Mouse (Mus musculus) ZHBTc4 (cell line): ENCODE measurements at regions not wholly inside any gene's neighbourhood (a gene's known extent, or its start where the extent isn't known, plus 50 kb on each side); places are given as distances from the start of the nearest gene placed in this dataset.
A peak's percentile ranks its signal among the peaks of the same experiment; 100 is the strongest.

Experiments used
- DNase-seq: peaks from one replicate; pipeline ENCODE4 v3.0.0-alpha.2; 2011; ENCODE audit warnings: low read depth, low spot score

DNA sequence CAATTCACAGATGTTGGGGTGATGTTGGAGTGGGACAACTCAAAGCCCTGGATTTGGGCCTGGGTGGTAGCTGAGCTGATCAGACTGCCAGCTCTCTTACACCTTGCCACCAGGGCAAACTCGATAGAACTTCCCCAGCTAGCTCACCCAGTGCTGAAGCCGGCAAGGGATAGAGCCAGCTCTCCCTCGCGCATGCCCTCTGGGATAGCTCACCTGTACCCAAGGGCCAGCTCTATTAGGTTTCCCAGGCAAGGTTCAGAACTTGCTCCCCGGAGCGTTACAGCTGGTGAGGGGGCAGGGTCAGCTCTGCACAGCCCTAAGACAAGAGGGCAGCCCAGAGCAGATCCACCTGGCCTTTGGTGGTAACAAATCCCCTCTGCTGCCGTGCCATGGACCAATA lies 54.1 kb upstream of the 1700012A03Rik start:
- no peak for DNase-seq

DNA sequence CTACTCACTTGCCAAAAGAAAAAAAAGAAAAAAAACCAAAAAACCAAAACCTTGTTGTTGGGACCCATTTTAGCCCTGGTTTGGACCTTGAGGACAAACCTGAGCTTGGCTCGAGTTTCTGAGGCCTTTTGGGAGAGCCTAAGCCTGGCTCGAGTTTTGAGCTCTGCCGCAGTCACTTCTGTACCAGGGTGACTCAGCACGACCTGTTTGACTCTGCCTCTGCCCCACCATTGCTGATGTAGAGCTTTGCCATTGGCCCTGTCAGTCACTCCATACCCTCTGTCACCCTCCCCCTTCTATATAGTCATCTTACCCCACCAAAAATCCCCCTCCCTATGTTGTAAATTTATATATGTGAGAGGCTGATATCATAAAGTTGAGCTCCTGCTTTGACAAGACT lies 54.8 kb upstream of the 1700012A03Rik start:
- peak; percentile 5 for DNase-seq

DNA sequence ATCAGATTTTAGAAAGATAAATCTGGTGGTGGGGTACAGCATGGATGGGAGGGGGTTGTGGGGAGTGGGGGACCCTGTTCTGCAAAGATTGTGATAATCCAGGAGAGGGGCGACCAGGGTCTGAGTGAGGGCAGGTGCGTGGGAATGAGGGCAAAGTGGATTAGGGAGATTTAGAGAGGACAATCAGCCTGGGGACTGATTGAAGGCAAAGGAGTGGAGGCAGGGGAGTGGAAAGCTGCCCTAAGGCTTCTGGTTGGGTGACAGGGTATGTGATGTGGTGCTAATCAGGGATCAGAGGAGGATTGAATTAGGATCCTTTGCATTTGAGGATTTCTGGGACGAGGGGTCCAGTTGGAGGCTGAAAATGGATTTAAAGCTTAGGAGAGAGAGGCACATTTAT lies 64.3 kb upstream of the 1700012A03Rik start:
- DNase-seq, result no peak

DNA sequence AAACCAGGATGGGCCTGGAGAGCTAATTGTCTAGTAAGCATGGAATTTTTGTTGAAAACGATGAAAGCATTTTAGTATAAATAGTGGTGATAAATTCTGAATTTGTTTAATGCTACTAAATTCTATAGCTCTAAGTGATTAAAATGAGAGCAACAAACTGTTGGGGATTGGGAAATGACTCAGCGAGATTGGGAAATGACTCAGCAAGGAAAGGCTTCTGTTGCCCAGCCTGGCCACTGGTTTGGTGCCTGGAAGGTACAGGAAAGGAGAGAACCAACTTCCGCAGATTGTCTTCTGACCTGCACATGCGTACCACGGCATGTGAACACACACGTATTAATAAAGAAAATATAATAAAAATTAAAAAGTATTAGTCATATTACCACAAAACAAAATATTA lies 73.3 kb upstream of the 1700012A03Rik start:
- DNase-seq, result no peak

DNA sequence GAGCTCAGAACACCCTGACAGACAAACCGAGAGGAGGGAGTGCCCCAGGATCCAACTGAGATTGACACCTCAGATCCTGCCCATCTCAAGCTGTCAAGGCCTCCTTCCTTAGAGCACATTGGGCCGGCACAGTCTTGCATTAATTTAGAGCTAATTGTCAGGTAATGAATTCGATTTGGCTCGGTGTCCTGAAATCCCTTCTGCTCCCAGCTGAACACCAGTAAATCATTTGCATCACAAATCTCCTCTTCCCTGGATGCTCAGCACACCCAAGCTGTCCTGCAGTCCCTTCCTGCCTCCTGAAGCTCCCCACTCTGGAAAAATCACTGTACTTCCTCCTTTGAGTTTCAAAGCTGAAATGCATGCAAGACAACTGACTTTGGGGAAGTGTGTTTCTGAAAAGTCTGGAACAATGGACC lies 102.0 kb upstream of the 1700012A03Rik start:
- peak; percentile 93 for DNase-seq

DNA sequence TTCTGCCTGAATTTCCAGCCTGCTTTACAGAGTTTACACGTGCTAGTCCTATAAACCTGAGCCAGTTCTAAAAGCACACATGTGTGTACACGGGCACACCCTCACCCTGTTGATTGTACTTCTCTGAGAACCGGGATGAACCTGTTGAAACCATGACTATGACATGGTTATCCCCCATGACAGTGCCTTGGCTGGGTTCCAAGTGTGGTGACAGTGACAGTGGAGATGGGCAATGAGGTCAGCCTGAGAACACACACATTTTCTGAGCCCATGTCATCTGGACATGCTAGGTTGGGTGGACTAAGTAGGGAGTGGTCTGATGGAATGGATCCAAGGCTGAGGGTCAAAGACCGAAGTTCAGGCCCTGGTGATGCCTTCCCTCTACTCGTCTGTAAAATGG lies 103.5 kb upstream of the 1700012A03Rik start:
- DNase-seq, result no peak

DNA sequence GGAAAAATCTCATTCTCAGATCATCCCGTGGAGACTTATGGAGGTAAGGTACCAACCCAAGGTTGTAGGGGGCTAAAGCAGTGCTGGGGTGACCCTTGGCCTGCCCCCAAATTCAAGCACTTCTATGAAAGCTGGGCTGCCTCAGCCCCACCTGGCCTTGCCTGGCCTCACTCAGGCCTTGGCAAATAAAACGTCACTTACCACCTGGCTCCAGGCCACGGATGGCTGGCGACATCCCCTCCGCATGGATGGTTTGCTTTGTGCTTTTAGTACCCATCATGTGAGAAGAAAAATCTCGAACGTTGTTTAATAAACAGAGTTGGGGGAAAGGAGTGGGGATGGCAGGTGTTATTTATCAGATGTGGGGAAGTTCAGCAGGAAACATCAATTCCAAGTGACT lies 104.7 kb upstream of the 1700012A03Rik start:
- DNase-seq, result no peak

DNA sequence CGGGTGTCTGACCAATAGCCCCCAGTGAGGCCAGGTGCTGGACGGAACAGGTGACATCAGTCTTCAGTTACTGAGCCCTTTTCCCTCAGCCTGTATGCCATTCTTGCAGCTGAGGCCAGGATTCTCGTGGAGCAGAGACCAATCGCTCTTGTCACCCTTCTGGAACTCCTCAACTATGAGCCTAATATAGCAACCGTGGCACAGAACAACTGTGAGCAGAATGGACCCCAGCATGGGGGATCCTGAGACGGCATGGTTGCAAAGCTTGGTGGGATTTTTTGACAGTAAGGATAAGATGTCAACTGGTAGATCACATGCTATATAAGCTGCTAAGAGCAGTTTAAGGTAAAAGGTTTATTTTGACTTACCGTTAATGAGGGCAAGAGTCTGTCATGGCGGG lies 105.5 kb upstream of the 1700012A03Rik start:
- no peak for DNase-seq

DNA sequence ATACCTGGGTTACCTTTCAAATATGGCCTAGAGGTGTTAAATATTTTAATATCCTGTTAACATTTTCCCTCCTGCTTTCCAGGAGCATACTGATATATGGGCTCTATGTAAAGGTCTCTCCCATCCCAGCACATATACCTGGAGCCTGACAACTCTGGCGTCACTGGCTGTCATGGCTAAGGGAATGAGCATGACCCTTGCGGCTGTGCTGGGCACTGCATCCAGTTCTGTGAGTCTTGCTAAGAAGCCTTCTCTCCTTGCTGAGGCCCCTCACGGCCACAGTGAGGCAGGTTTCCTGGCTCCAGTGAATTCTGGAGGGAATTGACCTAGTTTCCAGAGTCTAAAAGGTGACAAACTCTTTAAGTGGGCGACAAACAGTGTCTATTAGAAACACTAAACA lies 107.3 kb upstream of the 1700012A03Rik start:
- DNase-seq, result peak; percentile 70

DNA sequence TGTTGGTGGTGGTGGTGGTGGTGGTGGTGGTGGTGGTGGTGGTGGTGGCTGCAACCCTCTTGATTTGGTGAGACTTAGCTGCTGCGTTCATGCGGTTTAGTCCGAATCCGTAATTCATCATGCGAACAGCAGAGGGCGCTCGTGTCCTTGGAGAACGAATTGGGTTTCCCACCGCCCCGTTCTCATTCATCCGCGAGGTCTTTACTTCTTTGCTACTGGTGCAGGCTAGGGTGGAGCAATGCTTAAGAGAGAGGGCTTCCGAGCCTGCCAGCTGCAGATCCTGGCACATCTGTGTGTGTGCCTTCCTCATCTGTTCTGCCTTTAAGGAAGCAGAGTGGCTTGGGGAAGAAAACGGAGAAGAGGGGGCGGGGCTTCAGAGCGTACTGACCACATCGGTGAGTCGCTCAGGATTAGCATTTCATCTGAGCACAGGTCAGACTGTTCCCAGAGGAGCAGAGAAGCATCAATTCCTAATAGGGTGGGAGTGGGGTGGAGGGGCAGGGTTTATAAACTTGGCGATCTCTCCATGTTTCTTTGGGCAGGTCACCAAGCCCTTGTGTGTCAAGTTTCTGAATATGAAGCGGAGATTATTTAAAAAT lies 111.7 kb upstream of the 1700012A03Rik start:
- DNase-seq, result peak; percentile 93

DNA sequence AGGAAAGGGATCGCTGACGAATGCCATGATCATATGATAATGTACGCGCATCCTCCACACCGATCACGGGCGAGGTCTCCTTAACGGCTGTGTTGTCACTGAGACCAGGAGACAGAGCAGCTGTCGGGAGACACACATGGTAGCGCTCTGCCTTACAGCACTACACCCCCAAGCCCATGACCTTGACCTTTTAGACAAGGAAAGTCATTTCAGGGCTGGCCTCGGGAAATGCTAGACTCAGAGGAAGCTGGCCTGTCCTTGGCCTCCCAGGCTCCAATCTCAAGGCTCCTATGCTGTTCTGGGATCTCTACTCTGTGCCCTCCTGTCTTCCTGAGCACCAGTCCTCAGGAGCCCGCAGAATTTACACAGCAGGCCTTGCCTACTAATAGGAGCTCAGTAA lies 112.9 kb upstream of the 1700012A03Rik start:
- DNase-seq, result peak; percentile 65

DNA sequence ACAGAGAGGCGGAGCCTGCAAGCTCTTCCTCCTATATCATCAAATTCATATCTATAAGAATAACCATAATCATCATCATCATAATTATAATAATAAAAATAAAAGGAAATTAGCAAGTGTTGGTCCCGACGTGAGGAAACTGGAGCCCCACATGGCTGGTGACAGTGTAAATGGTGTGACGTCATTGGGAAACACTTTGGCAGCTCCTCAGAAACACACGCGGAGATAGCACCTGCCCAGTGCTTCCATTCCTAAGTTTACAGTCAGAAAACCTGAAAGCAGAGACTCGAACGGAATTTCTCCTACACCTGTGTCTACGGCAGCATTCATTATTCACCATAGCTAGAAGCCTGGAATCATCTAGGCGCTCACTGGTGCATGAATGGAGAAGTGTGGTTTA lies 115.2 kb upstream of the 1700012A03Rik start:
- DNase-seq, result no peak

DNA sequence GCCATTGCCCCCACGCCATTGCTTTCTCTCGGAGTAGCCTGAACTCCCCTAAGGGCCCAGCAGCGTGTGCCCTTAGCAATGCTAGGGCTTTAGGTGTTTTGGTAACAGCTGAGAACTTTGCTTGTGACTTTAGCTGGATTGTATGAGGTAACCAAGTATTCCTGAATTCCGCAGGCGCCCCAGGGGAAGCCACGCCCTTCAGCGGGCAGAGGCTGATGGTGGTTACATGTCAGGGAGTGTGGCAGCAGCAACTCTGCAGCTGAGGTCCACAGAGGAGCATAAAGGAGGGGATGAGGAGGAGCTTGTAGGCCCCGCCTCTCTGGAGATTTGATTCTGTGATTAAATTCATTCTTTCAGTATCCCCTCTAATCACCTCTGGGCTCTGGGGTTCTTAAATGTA lies 116.1 kb upstream of the 1700012A03Rik start:
- peak; percentile 63 for DNase-seq

DNA sequence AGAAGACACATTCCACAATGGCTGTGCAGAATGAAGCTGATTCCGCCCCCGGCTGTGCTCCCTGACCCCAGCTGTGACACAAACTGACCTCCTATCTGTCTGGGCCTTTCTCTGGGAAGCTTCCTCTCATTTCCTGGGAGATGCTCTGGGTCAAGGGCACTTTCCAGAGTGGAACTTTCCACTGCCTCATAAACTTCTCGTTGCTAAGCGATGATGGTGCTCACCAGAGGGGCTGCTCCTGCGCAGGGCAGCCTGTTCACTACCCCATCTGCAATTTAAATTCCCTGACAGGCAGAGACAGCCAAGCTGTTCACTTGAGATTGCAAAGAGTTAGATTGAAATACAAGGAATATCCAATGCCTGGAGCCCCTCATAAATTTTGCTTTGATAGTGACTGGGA lies 116.7 kb upstream of the 1700012A03Rik start:
- peak; percentile 67 for DNase-seq

DNA sequence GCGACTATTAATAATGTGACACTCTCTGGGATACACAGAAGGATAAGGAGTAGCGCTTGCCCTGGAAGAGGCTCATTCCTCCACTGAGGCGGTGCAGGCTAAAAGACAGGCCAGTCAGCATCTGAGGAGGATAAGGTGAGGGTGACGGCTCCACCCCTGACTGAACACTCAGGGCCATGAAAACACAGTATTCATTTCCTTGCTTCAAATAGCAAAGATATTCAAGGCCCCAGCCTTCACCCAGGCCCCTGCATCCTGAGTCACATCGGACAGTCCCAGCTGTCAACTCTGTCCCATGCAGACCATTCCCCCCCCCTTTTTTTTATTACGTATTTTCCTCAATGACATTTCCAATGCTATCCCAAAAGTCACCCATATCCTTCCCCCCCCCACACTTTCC lies 118.9 kb upstream of the 1700012A03Rik start:
- DNase-seq, result no peak

DNA sequence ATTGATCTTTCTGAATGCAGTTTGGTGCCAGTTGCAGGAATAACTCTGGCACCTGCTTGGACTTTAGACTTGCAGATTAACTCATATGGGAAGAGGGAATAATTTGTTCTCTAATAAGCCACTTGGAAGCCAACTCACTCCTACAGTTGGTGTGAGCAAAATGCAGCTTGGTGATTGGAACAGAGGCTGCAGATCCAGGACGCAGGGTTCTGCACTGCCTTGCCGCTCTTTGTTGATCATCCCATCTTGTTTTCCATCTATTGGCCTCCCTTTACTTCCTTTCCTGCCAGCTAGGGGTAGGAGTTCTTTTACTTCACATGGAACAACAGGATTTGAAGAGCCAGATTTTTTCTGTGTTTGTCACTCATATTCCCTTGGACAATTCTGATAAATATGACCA lies 120.9 kb upstream of the 1700012A03Rik start:
- DNase-seq, result no peak

DNA sequence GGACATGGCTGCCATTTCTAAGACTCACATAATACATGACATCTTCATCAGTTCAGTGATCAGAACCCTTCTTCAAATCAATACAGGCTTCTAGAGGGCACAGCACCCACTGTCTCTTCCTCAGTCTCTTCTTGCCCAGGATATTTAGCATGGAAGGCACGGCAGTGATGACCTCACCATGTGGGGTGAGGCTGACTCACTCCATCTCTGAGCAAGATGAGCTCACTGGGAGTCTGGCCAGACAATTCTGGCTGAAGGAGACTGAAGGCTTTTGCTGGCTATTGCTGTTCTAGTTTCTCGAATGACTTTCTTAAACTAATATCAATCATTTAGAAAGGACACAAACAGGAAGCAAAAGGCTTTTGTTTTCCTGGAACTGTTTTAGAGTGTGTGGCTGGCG lies 122.9 kb upstream of the 1700012A03Rik start:
- DNase-seq, result no peak

DNA sequence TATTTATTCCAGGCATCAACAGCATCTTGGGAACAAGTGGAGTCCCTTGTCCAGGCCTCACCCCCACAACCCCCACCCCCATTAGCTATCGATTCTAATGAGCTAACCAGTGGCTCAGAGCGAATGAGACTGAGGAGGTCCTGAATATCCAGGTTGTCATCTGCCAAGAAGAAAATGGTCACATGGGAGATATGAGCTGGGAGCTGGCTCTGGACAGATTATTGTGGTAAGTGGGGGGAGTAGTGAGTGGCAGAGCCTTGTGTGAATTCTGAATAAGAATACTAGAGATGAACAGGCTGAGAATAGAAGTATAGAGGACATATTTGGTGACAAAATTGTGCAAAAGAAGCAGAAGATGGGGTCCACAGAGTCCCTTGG lies 125.4 kb upstream of the 1700012A03Rik start:
- no peak for DNase-seq

DNA sequence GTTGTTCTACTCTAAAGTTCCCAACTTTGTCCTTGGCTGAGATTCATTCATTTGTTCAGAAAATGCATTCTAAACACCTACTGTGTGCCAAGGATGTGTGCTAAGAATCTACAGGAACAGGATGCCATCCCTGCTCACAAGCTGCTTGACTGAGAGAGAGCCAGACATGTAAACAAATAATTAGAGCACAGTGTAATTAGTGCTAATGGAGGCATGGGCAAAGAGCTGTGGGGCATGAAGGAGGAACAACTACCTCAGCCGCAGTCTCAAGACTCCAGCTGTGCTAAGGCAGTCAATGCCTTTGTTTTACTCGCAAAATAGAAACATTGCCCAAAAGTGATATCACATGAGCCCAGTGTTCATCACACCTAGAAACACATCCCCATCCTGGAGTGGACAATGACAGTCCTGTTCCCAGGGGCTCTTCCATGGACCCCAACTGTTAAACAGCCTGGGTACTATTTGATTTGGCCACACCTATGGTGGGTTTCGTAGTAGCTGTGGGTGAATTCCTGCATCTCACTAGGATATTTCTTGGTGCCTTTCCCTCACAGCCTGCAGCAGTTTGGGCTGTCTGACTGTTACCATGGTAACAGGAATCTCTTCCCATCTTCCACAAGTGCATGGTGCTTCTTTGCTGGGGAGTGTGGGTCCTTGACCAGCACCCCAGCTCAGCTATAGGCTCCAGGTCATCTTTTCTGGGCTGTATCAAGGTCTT lies 125.9 kb upstream of the 1700012A03Rik start:
- DNase-seq, result no peak

DNA sequence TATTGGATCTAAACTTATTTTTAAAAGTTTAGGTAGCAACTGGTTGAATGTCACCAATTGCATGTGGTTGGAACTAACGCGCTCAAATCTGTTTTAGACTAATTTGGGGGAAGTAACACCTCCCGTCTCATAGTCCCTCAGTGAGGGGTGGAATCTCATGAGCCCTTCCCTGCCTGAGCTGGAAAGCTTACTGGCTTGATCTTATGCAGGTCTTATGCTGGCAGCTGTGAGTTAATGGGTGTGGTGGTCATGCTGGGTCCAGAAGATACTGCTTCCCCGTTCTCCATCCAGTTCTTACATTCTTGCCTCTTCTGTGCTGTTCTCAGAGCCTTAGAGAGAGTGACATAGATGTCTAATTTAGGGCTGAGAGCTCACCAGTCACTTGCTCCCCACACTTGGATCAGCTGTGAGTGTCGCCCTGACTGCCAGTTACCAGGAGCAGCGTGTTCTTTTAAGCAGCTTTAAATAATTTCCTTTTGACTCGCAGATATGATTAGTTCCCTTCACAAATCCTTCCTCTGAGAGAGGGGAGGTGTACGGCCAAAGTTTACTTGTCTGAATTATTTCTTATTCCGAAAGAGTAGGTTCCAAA lies 128.4 kb upstream of the 1700012A03Rik start:
- no peak for DNase-seq

DNA sequence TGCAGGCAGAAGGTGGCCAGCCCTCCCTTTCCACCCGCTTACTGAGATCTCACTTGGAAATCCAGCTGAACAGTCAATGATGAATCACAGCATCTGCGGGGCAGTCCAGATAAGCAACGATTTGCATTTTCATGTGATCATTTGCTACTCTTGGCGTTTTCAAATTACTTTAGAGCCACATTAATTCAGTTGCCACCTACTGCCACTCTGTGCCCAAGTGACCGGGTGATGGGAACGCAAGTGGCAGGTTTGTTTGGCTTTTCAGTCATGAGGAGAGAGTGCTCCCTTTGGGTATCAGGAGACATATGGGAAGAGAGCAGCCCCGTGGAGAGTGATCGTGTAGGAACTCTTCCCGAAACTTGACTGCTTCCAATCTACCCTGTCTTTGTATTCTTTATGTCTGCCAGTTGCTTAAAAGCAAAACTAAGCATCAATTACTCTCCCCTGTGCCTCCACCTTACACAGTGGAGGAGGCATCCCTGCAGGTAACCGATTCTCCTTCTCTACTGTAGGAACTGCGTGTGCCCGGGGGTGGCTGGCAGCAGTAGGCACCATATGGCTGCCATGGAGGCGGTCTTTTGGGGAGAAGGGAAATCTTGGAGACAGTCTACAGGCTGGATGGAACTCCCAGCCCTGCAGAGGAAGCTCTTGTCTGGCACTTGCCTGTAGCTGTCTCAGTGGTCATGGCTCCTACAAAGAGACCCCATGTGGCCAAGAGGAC lies 132.5 kb upstream of the 1700012A03Rik start:
- no peak for DNase-seq

DNA sequence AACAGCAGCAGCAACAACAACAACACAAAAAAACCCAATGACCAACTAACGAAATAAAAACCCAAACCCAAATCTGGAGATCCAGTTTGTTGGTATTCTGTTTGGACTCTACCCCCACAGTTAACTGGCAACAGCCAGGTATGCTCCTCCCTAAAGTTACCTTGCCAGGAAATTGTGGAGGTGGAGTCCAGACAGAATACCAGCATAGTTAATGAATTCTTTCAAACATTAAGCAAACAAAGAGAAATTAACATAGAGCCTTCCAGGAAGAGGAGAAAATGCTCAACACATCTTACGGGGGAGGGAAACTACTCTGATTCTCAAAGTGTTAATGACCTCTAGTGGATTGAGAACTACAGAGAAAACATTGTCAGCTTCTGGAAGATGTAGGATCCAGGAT lies 148.3 kb upstream of the 1700012A03Rik start:
- DNase-seq, result peak; percentile 67

DNA sequence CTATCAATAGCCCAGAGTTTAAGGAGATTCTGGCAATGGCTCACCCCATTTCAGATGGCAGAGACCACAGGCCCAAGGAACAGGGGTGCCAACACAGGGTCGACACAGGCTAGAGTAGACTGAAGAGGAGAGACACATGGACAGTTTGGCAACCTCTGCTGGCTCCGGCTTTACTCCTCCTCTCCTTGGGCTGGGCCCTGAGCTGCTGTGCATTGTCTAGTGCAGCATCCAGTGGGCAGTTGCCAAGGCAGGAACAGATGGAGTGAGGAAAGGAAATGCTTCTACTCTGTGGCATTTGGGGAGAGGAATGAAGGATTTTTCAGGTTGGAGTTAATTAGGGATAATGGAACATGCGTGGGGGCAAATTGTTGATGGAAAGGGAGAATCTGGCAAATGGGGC lies 151.0 kb upstream of the 1700012A03Rik start:
- DNase-seq, result peak; percentile 8
